Mouse (Mus musculus): ENCODE measurements around the gene Osbpl3. TPM values are rescaled to one million over a fixed set of nuclear protein-coding genes. Genes with fewer than 3 reads are reported as not detected.

Osbpl3 gene
- total and polyA plus RNA-seq, 3 experiments: 0.16 TPM; not detected in 2

- no peak for TF ChIP-seq TAL1 (conservative IDR thresholded peaks at IDR 0.05; ENCODE audit: low read depth, low read length)
- TF ChIP-seq POLR2AphosphoS5 (IDR thresholded peaks at IDR 0.05; ENCODE audit: insufficient replicate concordance, low read depth, low read length): no peak
- no peak for TF ChIP-seq GATA2 (IDR thresholded peaks at IDR 0.05; ENCODE audit: borderline replicate concordance, low read depth, low read length)
- TF ChIP-seq CTCF (IDR thresholded peaks at IDR 0.05; ENCODE audit: low read depth, low read length): no peak
- no peak for TF ChIP-seq GATA1 (IDR thresholded peaks at IDR 0.05; ENCODE audit: borderline replicate concordance, low read length)
- peaks cover 11% of the 10 kb centered on the region for H3K27me3 ChIP-seq (ENCODE audit: insufficient read depth, low read length)
- no peaks in the 10 kb centered on the region for H3K9me3 ChIP-seq (replicated peaks)
- H3K4me3 ChIP-seq (ENCODE audit: low read depth, low read length): no peak overlapping the region
- ATAC-seq (ENCODE audit: extremely low read depth, insufficient number of reproducible peaks, low FRiP score, poor library complexity, severe bottlenecking) (no peak), DNase-seq (ENCODE audit: low spot score) (no peak)
- H3K36me3 ChIP-seq (replicated peaks): no peaks in the 10 kb centered on the region
- peaks cover 6% of the 10 kb centered on the region; the same call in 1 of the 2 replicates for H3K4me1 ChIP-seq (ENCODE audit: insufficient read depth, low read depth, low read length)
These were observed 87.3 kb downstream of the Osbpl3 start for GRCm38 (mm10) chr6:50368502-50369292.

GRCm38 (mm10) chr6:50367836-50368235 is 88.2 kb downstream of the Osbpl3 start:
- no peak overlapping the region for H3K4me3 ChIP-seq (ENCODE audit: low read depth, low read length)
- H3K9me3 ChIP-seq (replicated peaks): no peaks in the 10 kb centered on the region
- no peak for ATAC-seq (ENCODE audit: extremely low read depth, insufficient number of reproducible peaks, low FRiP score, poor library complexity, severe bottlenecking)
- no peaks in the 10 kb centered on the region for H3K36me3 ChIP-seq (replicated peaks)
- peaks cover 6% of the 10 kb centered on the region; the same call in 1 of the 2 replicates for H3K4me1 ChIP-seq (ENCODE audit: insufficient read depth, low read depth, low read length)
- no peak for DNase-seq (ENCODE audit: low spot score)
- peaks cover 11% of the 10 kb centered on the region for H3K27me3 ChIP-seq (ENCODE audit: insufficient read depth, low read length)
- TF ChIP-seq TAL1 (conservative IDR thresholded peaks at IDR 0.05; ENCODE audit: low read depth, low read length): no peak

- DNase-seq (ENCODE audit: low spot score) (no peak), ATAC-seq (ENCODE audit: extremely low read depth, insufficient number of reproducible peaks, low FRiP score, poor library complexity, severe bottlenecking) (no peak)
- Histone ChIP-seq H3K27me3 (ENCODE audit: insufficient read depth, low read length) (peaks cover 14% of the 10 kb centered on the region), H3K4me3 (ENCODE audit: low read depth, low read length) (no peak overlapping the region), H3K4me1 (ENCODE audit: insufficient read depth, low read depth, low read length) (peaks cover 6% of the 10 kb centered on the region; the same call in 1 of the 2 replicates), H3K9me3 (replicated peaks) (no peaks in the 10 kb centered on the region), H3K36me3 (replicated peaks) (no peaks in the 10 kb centered on the region)
- no peak for TF ChIP-seq GATA1 (IDR thresholded peaks at IDR 0.05; ENCODE audit: borderline replicate concordance, low read length)
- no peak for TF ChIP-seq POLR2AphosphoS5 (IDR thresholded peaks at IDR 0.05; ENCODE audit: insufficient replicate concordance, low read depth, low read length)
- no peak for TF ChIP-seq CTCF (IDR thresholded peaks at IDR 0.05; ENCODE audit: low read depth, low read length)
- no peak for TF ChIP-seq GATA2 (IDR thresholded peaks at IDR 0.05; ENCODE audit: borderline replicate concordance, low read depth, low read length)
- no peak for TF ChIP-seq TAL1 (conservative IDR thresholded peaks at IDR 0.05; ENCODE audit: low read depth, low read length)
These were observed 89.3 kb downstream of the Osbpl3 start for GRCm38 (mm10) chr6:50366724-50367123.

DNA sequence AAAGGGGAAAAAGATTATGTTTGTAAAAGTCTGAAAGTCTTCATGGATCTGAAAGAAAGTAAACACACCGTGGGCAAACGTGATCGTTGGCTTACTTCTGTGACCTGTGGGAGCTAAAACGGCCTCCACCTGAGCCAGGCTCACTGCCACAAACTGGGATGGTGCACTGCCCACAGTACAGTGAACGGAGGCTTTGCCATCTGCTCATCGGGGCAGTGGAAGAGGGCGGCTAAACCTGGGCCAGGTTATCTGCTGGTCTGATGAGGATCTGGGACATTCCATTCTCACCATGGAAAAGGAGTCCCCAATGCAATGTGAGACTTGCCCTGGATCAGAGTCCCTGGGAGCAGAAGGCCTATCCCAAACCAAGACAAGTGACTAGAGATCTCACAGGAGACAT is 89.7 kb downstream of the Osbpl3 start:
- peaks cover 6% of the 10 kb centered on the region; the same call in 1 of the 2 replicates for H3K4me1 ChIP-seq (ENCODE audit: insufficient read depth, low read depth, low read length)
- TF ChIP-seq GATA2 (IDR thresholded peaks at IDR 0.05; ENCODE audit: borderline replicate concordance, low read depth, low read length) (no peak), POLR2AphosphoS5 (IDR thresholded peaks at IDR 0.05; ENCODE audit: insufficient replicate concordance, low read depth, low read length) (no peak), GATA1 (IDR thresholded peaks at IDR 0.05; ENCODE audit: borderline replicate concordance, low read length) (no peak), TAL1 (conservative IDR thresholded peaks at IDR 0.05; ENCODE audit: low read depth, low read length) (no peak), CTCF (IDR thresholded peaks at IDR 0.05; ENCODE audit: low read depth, low read length) (no peak)
- no peaks in the 10 kb centered on the region for H3K36me3 ChIP-seq (replicated peaks)
- H3K27me3 ChIP-seq (ENCODE audit: insufficient read depth, low read length): peaks cover 14% of the 10 kb centered on the region
- H3K9me3 ChIP-seq (replicated peaks): no peaks in the 10 kb centered on the region
- ATAC-seq (ENCODE audit: extremely low read depth, insufficient number of reproducible peaks, low FRiP score, poor library complexity, severe bottlenecking): no peak
- DNase-seq (ENCODE audit: low spot score): no peak
- no peak overlapping the region for H3K4me3 ChIP-seq (ENCODE audit: low read depth, low read length)

DNA sequence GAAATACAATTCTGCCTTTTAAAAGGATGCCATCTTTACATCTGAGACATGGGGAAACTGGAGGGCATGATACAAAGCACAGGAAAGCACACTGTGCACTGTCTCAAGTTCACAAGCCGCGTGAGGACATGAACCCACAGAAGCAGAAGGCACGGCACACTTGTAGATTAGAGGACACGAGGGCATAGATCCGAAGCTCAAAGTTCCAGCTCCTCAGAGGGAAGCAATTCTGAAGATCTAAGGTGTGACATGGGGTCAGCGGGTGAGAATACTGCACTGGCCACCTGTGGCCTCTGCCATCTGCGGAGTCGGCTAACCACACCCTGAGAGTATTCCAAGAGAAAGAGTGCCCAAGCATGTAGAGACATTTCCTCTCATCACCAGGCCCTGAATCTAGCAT is 91.6 kb downstream of the Osbpl3 start:
- no peaks in the 10 kb centered on the region for H3K36me3 ChIP-seq (replicated peaks)
- DNase-seq (ENCODE audit: low spot score) (no peak), ATAC-seq (ENCODE audit: extremely low read depth, insufficient number of reproducible peaks, low FRiP score, poor library complexity, severe bottlenecking) (no peak)
- H3K27me3 ChIP-seq (ENCODE audit: insufficient read depth, low read length): peaks cover 15% of the 10 kb centered on the region
- no peak overlapping the region for H3K4me3 ChIP-seq (ENCODE audit: low read depth, low read length)
- no peaks in the 10 kb centered on the region for H3K9me3 ChIP-seq (replicated peaks)
- H3K4me1 ChIP-seq (ENCODE audit: insufficient read depth, low read depth, low read length): peaks cover 6% of the 10 kb centered on the region; the same call in 1 of the 2 replicates
- TF ChIP-seq GATA2 (IDR thresholded peaks at IDR 0.05; ENCODE audit: borderline replicate concordance, low read depth, low read length) (no peak), CTCF (IDR thresholded peaks at IDR 0.05; ENCODE audit: low read depth, low read length) (no peak), POLR2AphosphoS5 (IDR thresholded peaks at IDR 0.05; ENCODE audit: insufficient replicate concordance, low read depth, low read length) (no peak), TAL1 (conservative IDR thresholded peaks at IDR 0.05; ENCODE audit: low read depth, low read length) (no peak), GATA1 (IDR thresholded peaks at IDR 0.05; ENCODE audit: borderline replicate concordance, low read length) (no peak)

- no peak for TF ChIP-seq POLR2AphosphoS5 (IDR thresholded peaks at IDR 0.05; ENCODE audit: insufficient replicate concordance, low read depth, low read length)
- no peak for TF ChIP-seq CTCF (IDR thresholded peaks at IDR 0.05; ENCODE audit: low read depth, low read length)
- no peak for TF ChIP-seq GATA2 (IDR thresholded peaks at IDR 0.05; ENCODE audit: borderline replicate concordance, low read depth, low read length)
- no peak for TF ChIP-seq TAL1 (conservative IDR thresholded peaks at IDR 0.05; ENCODE audit: low read depth, low read length)
- no peak for TF ChIP-seq GATA1 (IDR thresholded peaks at IDR 0.05; ENCODE audit: borderline replicate concordance, low read length)
- Histone ChIP-seq H3K4me1 (ENCODE audit: insufficient read depth, low read depth, low read length) (peaks cover 6% of the 10 kb centered on the region; the same call in 1 of the 2 replicates), H3K4me3 (ENCODE audit: low read depth, low read length) (no peak overlapping the region), H3K9me3 (replicated peaks) (no peaks in the 10 kb centered on the region), H3K27me3 (ENCODE audit: insufficient read depth, low read length) (peaks cover 15% of the 10 kb centered on the region), H3K36me3 (replicated peaks) (no peaks in the 10 kb centered on the region)
- ATAC-seq (ENCODE audit: extremely low read depth, insufficient number of reproducible peaks, low FRiP score, poor library complexity, severe bottlenecking): no peak
- no peak for DNase-seq (ENCODE audit: low spot score)
These were observed 92.6 kb downstream of the Osbpl3 start for GRCm38 (mm10) chr6:50363385-50363784.
